Mouse (Mus musculus) embryonic facial prominence, embryonic 11.5 days (tissue): ENCODE data around the gene Slamf6. TPM values are rescaled to one million over a fixed set of nuclear protein-coding genes. Genes with fewer than 3 reads are reported as not detected.
"Not testable (repeated sequence)": the region's sequence is repeated elsewhere in the genome, so short reads cannot be mapped to it uniquely, and the experiment has no call there.

Experiments
- ATAC-seq: fragments of 200-750 bp; cut with Nextera tagmentation; replicated peaks from 2 replicates; pipeline ENCODE4 v1.8.0; 2017; ENCODE audit warnings: low read depth; ENCODE audit not compliant: insufficient number of reproducible peaks, low FRiP score, low TSS enrichment
- DNase-seq: peaks from one replicate; pipeline ENCODE4 v3.0.0-alpha.2; 2015; ENCODE audit warnings: low spot score
- H3K27ac ChIP-seq: fragments of 300-500 bp; sonication (generic); replicated peaks from 2 replicates; pipeline ENCODE4 v1.5.1; 2014; ENCODE audit warnings: mild to moderate bottlenecking, low read depth, low read length, control low read depth
- H3K27me3 ChIP-seq: fragments of 300-500 bp; sonication (generic); 2 replicates; pipeline ENCODE4 v1.6.1; 2014; ENCODE audit warnings: mild to moderate bottlenecking, low read length, moderate library complexity, mixed read lengths; ENCODE audit not compliant: control insufficient read depth, insufficient read depth
- H3K36me3 ChIP-seq: fragments of 300-500 bp; sonication (generic); replicated peaks from 2 replicates; pipeline ENCODE4 v1.6.1; 2014; ENCODE audit warnings: low read depth, mild to moderate bottlenecking, low read length, moderate library complexity, mixed read lengths; ENCODE audit not compliant: control insufficient read depth, insufficient read depth
- H3K4me1 ChIP-seq: fragments of 300-500 bp; sonication (generic); 2 replicates; pipeline ENCODE4 v1.6.1; 2014; ENCODE audit warnings: low read length, mixed read lengths; ENCODE audit not compliant: control insufficient read depth, insufficient read depth
- H3K4me2 ChIP-seq: fragments of 300-500 bp; sonication (generic); 2 replicates; pipeline ENCODE4 v1.6.1; 2014; ENCODE audit warnings: low read depth, mild to moderate bottlenecking, control low read depth, low read length, moderate library complexity
- H3K4me3 ChIP-seq: fragments of 300-500 bp; sonication (generic); 2 replicates; pipeline ENCODE4 v1.5.1; 2014; ENCODE audit warnings: low read depth, low read length, control low read depth
- H3K9ac ChIP-seq: fragments of 300-500 bp; sonication (generic); replicated peaks from 2 replicates; pipeline ENCODE4 v1.6.1; 2014; ENCODE audit warnings: mild to moderate bottlenecking, control low read depth, low read length
- H3K9me3 ChIP-seq: fragments of 300-500 bp; sonication (generic); replicated peaks from 2 replicates; pipeline ENCODE4 v1.6.1; 2016; ENCODE audit warnings: mild to moderate bottlenecking, low read length, inconsistent platforms, mixed read lengths; ENCODE audit not compliant: control insufficient read depth
- WGBS: fragments of 180-500 bp; shearing (Covaris S2); extraction: QIAGEN DNeasy Blood & Tissue Kit; methylation state at CpG from one replicate; pipeline ENCODE4 v1.1.7; 2014; 5-methylcytosine and 5-hydroxymethylcytosine counted together
- polyA plus RNA-seq: library from polyadenylated mRNA; unstranded; fragments of >200 nt; fragmentation: Nextera tagmentation; extraction: Ambion mirVana; gene quantifications from 2 replicates; pipeline ENCODE4 v1.2.1, GENCODE M21; 2014

Slamf6 gene
- polyA plus RNA-seq: not detected in 2 replicates

DNA sequence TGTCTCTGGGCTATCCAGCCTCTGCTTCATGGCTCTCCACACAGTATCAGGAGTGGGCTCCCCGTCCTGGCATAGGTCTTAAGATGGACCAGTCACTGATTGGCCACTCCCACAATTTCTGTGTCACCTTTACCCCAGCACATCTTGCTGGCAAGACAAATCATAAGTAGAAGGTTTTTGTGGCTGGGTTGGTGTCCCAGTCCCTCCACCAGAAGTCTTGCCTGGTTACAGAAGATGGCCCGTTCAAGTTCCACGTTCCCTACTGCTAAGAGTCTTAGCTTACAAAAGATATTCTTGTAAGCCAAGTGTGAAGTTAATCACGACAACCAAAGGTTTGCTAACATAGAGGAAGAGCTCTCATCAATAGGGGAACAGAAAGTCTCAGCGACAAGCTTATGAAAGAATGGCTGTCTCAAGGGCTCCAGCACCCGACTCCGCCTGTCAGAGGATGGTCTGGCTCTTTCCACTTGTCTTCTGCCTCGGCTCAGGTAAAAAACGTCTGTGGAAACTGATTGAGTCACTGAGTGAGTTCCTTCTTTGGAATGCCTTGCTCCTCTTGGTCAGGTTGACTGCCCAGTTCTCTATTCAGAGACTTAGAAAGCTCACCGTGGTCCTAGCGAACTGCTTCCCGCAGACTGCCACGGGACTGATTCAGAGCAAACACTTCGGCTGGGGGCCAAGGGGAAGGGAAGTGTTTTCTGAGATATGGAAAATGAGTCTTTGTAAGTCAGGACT lies at the start of gene Slamf6:
TSS of gene Slamf6 (plus strand) at position 211 of the 735 bp plus-strand sequence.
- ATAC-seq: no peak
- 80% methylated on average over 14 of the region's 14 CpGs for WGBS
- no peak within 1 kb of the TSS for H3K4me3 ChIP-seq
- no peak within 1 kb of the TSS for H3K9ac ChIP-seq
- H3K27ac ChIP-seq: no peak within 1 kb of the TSS
- no peaks in the 10 kb centered on the region for H3K27me3 ChIP-seq
- H3K4me2 ChIP-seq: no peak within 1 kb of the TSS
- no peaks in the 10 kb centered on the region for H3K9me3 ChIP-seq
- no peaks in the 10 kb centered on the region for H3K36me3 ChIP-seq
- H3K4me1 ChIP-seq: no peaks in the 10 kb centered on the region
- no peak for DNase-seq

GRCm38 (mm10) chr1:171886989-171887388 lies 30.3 kb upstream of the Slamf6 start:
- ATAC-seq: no peak
- 92% methylated on average over 1 of the region's 1 CpGs for WGBS
- no peak overlapping the region for H3K4me2 ChIP-seq

DNA sequence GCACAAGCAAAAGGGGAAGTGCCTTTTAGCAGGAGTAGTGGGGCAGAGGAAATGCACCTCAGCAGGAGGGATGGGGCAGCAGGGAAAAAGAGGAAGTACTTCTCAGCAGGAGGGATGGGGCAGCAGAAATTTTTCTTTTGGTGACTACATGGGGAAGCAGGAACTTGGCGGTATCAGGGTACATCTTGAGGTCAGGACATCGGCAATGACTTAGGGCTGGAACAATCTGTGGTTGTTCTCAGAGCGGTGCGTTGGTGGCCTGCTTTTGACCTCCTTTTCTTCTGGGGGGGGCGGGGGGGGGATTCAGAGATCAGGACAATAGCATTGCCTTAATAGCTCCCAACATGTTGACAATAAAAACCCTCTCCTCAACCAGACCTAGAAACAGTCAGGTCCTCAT lies 22.0 kb upstream of the Slamf6 start, which contains the start of gene Gm10521:
TSS of gene Gm10521 (plus strand) at position 301 of the 400 bp plus-strand sequence.
- 81% methylated on average over 5 of the region's 5 CpGs for WGBS
- not testable (repeated sequence) for H3K27ac ChIP-seq, H3K9me3 ChIP-seq, H3K36me3 ChIP-seq, H3K9ac ChIP-seq, ATAC-seq, H3K4me2 ChIP-seq, H3K27me3 ChIP-seq, H3K4me3 ChIP-seq, DNase-seq, H3K4me1 ChIP-seq

More at GRCm38 (mm10) chr1:171886989-171887388, 30.3 kb upstream of the Slamf6 start:
- DNase-seq: no peak
- Histone ChIP-seq H3K27me3 (no peaks in the 10 kb centered on the region), H3K36me3 (no peaks in the 10 kb centered on the region), H3K9ac (no peak overlapping the region), H3K4me3 (no peak overlapping the region), H3K9me3 (no peaks in the 10 kb centered on the region), H3K27ac (no peak overlapping the region), H3K4me1 (no peaks in the 10 kb centered on the region)

DNA sequence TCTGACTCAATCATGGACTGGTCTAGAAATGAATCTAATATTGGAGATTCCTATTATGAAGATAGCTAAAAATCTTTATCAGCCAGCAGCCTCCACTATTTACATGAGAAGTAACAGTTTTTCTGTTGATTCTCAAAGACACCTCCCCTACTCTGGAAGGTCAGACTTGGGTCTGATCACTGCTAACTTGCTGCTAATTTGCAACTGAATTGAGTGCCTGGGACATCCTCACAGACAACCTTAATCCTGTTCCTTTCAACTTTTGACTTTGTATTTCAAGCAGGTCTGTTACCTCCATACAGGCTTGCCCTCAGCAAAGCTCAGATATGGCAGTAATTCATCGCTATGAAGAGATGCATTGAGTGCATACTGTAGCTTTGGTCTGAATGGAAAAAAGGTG lies 13.3 kb upstream of the Slamf6 start:
- Histone ChIP-seq H3K36me3 (no peaks in the 10 kb centered on the region), H3K4me1 (no peaks in the 10 kb centered on the region), H3K9ac (no peak overlapping the region), H3K4me2 (no peak overlapping the region), H3K9me3 (no peaks in the 10 kb centered on the region), H3K27me3 (no peaks in the 10 kb centered on the region), H3K27ac (no peak overlapping the region), H3K4me3 (no peak overlapping the region)
- WGBS: 81% methylated on average over 1 of the region's 1 CpGs
- DNase-seq (no peak), ATAC-seq (no peak)

DNA sequence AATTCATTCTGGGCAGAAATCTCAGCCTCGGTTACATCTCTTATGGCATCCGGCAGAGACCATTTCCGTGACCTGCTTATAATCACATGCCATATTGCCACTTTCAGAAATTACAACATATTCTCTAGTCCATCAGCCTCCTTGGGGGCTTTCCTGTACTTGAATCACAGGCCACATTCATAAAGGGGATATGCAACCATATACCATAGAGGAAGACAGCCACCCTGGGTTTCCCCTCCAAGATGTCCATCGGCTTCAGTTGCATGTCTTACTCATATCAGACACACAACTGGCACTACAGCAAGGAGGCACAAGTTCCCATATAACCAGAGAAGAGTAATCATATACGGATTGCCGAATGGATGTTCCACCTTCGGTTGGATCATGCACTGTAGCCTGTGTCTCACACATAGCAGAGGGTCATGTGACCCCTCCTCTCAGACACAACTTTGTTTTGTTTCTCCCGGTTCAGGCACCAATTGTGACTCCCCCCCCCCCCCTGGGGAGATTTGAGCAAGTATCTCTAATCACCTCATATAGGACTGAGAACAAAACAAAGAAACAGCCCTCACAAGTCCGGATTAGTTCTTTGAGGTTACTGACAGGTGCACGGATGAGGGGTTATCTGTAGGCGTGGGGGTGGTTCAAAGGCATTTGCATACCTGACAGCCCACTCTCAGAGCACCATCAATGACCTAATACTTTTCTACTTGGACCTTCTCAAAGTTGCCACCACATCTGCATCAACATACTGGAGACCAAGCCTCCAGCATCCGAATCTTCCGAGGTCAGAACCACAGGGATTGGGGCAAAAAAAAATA lies 1.5 kb upstream of the Slamf6 start:
- ATAC-seq (no peak), DNase-seq (no peak)
- Histone ChIP-seq H3K36me3 (no peaks in the 10 kb centered on the region), H3K4me3 (no peak overlapping the region), H3K9me3 (no peaks in the 10 kb centered on the region), H3K9ac (no peak overlapping the region), H3K27ac (no peak overlapping the region), H3K4me1 (no peaks in the 10 kb centered on the region), H3K27me3 (no peaks in the 10 kb centered on the region), H3K4me2 (no peak overlapping the region)
- 83% methylated on average over 13 of the region's 13 CpGs for WGBS

DNA sequence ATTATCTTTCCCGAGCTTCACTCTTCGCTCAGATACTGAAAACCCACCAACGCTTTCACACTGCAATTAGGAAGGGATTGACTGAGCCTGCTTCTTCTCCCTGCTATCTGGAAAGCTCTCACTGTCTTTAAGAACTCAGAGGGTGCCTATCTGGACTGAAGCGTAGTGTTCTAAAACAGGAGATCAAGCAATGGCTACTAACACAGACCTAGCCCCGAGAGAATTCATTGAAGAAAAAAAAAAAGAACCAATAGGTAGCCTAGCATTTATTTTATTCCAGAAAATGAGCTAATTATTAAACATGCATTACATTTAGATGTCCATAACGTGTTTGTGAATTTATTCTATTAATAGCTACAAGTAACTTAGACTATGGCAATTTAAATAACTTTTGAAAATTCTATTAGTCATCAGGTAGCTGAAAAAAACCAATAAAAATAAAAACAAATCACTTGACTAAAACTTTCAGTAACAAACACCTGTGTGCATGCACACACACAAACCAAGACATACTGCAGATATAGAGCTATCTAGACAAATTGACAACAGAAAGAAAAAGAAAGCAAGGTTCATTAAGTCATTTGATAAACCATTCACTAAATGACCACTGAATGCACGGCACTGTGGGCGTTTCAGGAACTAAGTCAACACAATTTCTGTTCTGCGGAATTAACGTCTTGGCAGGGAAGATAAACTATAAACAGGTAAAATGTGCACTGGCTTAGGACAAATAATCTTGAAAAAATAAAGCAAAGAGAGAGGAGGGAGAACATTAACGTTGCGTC lies 1.0 kb downstream of the Slamf6 start:
- H3K4me1 ChIP-seq: no peaks in the 10 kb centered on the region
- H3K9ac ChIP-seq: no peak overlapping the region
- H3K36me3 ChIP-seq: no peaks in the 10 kb centered on the region
- no peaks in the 10 kb centered on the region for H3K9me3 ChIP-seq
- no peaks in the 10 kb centered on the region for H3K27me3 ChIP-seq
- no peak overlapping the region for H3K27ac ChIP-seq
- ATAC-seq: no peak
- no peak overlapping the region for H3K4me2 ChIP-seq
- no peak overlapping the region for H3K4me3 ChIP-seq
- WGBS: 82% methylated on average over 12 of the region's 12 CpGs
- no peak for DNase-seq

DNA sequence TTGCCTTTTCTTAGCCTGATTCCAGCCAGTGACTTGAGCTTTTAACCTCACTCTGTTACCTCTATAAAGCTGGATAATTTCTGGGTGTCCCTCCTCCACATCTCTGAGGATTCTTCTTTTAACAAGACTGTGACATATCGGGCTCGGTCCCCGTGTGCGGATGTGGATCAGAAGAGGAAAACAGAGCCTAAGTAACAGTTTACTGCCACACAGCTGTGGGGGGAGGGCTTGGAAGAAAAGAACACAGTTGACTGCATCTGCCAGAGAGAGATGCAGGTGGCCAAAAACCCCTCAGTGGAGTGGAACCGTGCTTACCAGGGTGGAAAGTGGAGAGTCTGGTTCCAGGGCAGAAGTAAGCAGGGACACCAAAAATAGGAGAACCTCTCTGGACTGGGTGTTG lies 1.9 kb downstream of the Slamf6 start:
- H3K27ac ChIP-seq: no peak overlapping the region
- H3K4me1 ChIP-seq: no peaks in the 10 kb centered on the region
- 90% methylated on average over 5 of the region's 5 CpGs for WGBS
- no peak overlapping the region for H3K4me2 ChIP-seq
- H3K36me3 ChIP-seq: no peaks in the 10 kb centered on the region
- H3K9me3 ChIP-seq: no peaks in the 10 kb centered on the region
- ATAC-seq (no peak), DNase-seq (no peak)
- no peaks in the 10 kb centered on the region for H3K27me3 ChIP-seq
- H3K9ac ChIP-seq: no peak overlapping the region
- no peak overlapping the region for H3K4me3 ChIP-seq
